Mouse (Mus musculus) CH12.LX (cell line): Measurements from ENCODE around the gene Tut7. TPM values are rescaled to one million over a fixed set of nuclear protein-coding genes. Genes with fewer than 3 reads are reported as not detected.

Experiments
- DNase-seq: peaks from one replicate; pipeline ENCODE4 v3.0.0-alpha.2; 2013; ENCODE audit errors: extremely low read depth
- H3K27ac ChIP-seq: 2 replicates; pipeline ENCODE4 v1.5.1; 2012; ENCODE audit warnings: low read depth, mild to moderate bottlenecking, control low read depth, moderate library complexity; ENCODE audit not compliant: insufficient read depth
- H3K27me3 ChIP-seq: replicated peaks from 2 replicates; pipeline ENCODE3; 2012; ENCODE audit warnings: inconsistent platforms
- H3K36me3 ChIP-seq, 2 experiments: replicated peaks in 1 of 2; 2 replicates each; pipeline versions ENCODE3 to v1.6.1; 2012; ENCODE audit warnings: inconsistent platforms in 1 of 2, low read length in 1 of 2, mild to moderate bottlenecking in 1 of 2, mixed read lengths in 1 of 2, moderate library complexity in 1 of 2; ENCODE audit not compliant: control insufficient read depth in 1 of 2, insufficient read depth in 1 of 2
- H3K4me1 ChIP-seq, 2 experiments: 2 replicates each; pipeline ENCODE4 v1.6.1; 2012; ENCODE audit warnings: inconsistent platforms in 1 of 2, moderate library complexity in 1 of 2; ENCODE audit not compliant: insufficient read depth in 2 of 2, control insufficient read depth in 1 of 2
- H3K4me2 ChIP-seq: 2 replicates; pipeline ENCODE4 v1.6.1; 2012; ENCODE audit warnings: low read depth, mild to moderate bottlenecking, control low read depth; ENCODE audit not compliant: poor library complexity, insufficient read depth, severe bottlenecking
- H3K4me3 ChIP-seq, 3 experiments: fragments of 150-350 bp in 1 of 3; sonication (generic) in 1 of 3; replicated peaks in 1 of 3; 2 replicates each; pipeline versions ENCODE3 to v1.5.1; 2011 to 2012; ENCODE audit warnings: low read depth in 2 of 3, low read length in 2 of 3, mild to moderate bottlenecking in 2 of 3, moderate library complexity in 2 of 3, control low read depth in 1 of 3, improper control_type of control experiment in 1 of 3, inconsistent platforms in 1 of 3, mixed read lengths in 1 of 3; ENCODE audit not compliant: poor library complexity in 1 of 3
- H3K79me2 ChIP-seq: replicated peaks from 2 replicates; pipeline ENCODE4 v1.6.1; 2012; ENCODE audit warnings: mild to moderate bottlenecking, moderate library complexity; ENCODE audit not compliant: control insufficient read depth, poor library complexity, insufficient read depth, severe bottlenecking; ENCODE audit errors: extremely low read depth
- H3K9ac ChIP-seq: 2 replicates; pipeline ENCODE4 v1.6.1; 2012; ENCODE audit warnings: low read depth, mild to moderate bottlenecking, control low read depth, moderate library complexity; ENCODE audit not compliant: insufficient read depth
- H3K9me3 ChIP-seq: replicated peaks from 2 replicates; pipeline ENCODE3; 2012; ENCODE audit warnings: low read length, inconsistent platforms, mixed read lengths
- BHLHE40 ChIP-seq: IDR thresholded peaks from 2 replicates; pipeline ENCODE4 v1.6.1; 2011; ENCODE audit warnings: mild to moderate bottlenecking, low read depth, low read length, improper control_type of control experiment
- CHD2 ChIP-seq: IDR thresholded peaks from 2 replicates; pipeline ENCODE4 v1.6.1; 2011; ENCODE audit warnings: low read length, improper control_type of control experiment
- CTCF ChIP-seq, 2 experiments: IDR thresholded peaks in 1 of 2; conservative IDR thresholded peaks in 1 of 2; 2 replicates each; pipeline ENCODE4 v1.5.1; 2011 to 2012; ENCODE audit warnings: low read depth in 2 of 2, low read length in 2 of 2, improper control_type of control experiment in 1 of 2, inconsistent platforms in 1 of 2, mild to moderate bottlenecking in 1 of 2, moderate library complexity in 1 of 2
- ELF1 ChIP-seq: IDR thresholded peaks from 2 replicates; pipeline ENCODE4 v1.6.1; 2014; ENCODE audit warnings: low read depth, mild to moderate bottlenecking, inconsistent platforms, low read length, improper control_type of control experiment
- ETS1 ChIP-seq: conservative IDR thresholded peaks from 2 replicates; pipeline ENCODE4 v1.6.1; 2012; ENCODE audit warnings: low read depth, mild to moderate bottlenecking, inconsistent platforms, low read length, improper control_type of control experiment, moderate library complexity
- GABPA ChIP-seq: IDR thresholded peaks from 2 replicates; pipeline ENCODE4 v1.6.1; 2012; ENCODE audit warnings: low read depth, low read length, improper control_type of control experiment, inconsistent platforms; ENCODE audit not compliant: insufficient replicate concordance
- HCFC1 ChIP-seq: IDR thresholded peaks from 2 replicates; pipeline ENCODE4 v1.6.1; 2012; ENCODE audit warnings: low read depth, mild to moderate bottlenecking, inconsistent platforms, low read length, improper control_type of control experiment
- JUN ChIP-seq: IDR thresholded peaks from 2 replicates; pipeline ENCODE4 v1.6.1; 2011; ENCODE audit warnings: low read depth, mild to moderate bottlenecking, low read length, improper control_type of control experiment, moderate library complexity; ENCODE audit not compliant: insufficient read depth
- JUND ChIP-seq: conservative IDR thresholded peaks from 2 replicates; pipeline ENCODE4 v1.6.1; 2011; ENCODE audit warnings: low read depth, low read length, improper control_type of control experiment
- KAT2A ChIP-seq: IDR thresholded peaks from 2 replicates; pipeline ENCODE4 v1.6.1; 2012; ENCODE audit warnings: low read length, improper control_type of control experiment, inconsistent platforms; ENCODE audit not compliant: insufficient replicate concordance
- MAX ChIP-seq: IDR thresholded peaks from 2 replicates; pipeline ENCODE4 v1.6.1; 2011; ENCODE audit warnings: low read length, improper control_type of control experiment
- MEF2A ChIP-seq: IDR thresholded peaks from 2 replicates; pipeline ENCODE4 v1.6.1; 2014; ENCODE audit warnings: low read depth, mild to moderate bottlenecking, inconsistent platforms, low read length, improper control_type of control experiment, borderline replicate concordance
- MYC ChIP-seq: IDR thresholded peaks from 2 replicates; pipeline ENCODE4 v1.6.1; 2011; ENCODE audit warnings: low read depth, mild to moderate bottlenecking, improper control_type of control experiment, low read length
- NELFE ChIP-seq: IDR thresholded peaks from 2 replicates; pipeline ENCODE4 v1.6.1; 2011; ENCODE audit warnings: low read depth, low read length, improper control_type of control experiment
- PAX5 ChIP-seq: IDR thresholded peaks from 2 replicates; pipeline ENCODE4 v1.6.1; 2012; ENCODE audit warnings: low read length, inconsistent platforms, mixed read lengths
- POLR2A ChIP-seq: IDR thresholded peaks from 2 replicates; pipeline ENCODE4 v1.6.1; 2011; ENCODE audit warnings: low read depth, mild to moderate bottlenecking, improper control_type of control experiment, low read length
- RCOR1 ChIP-seq: conservative IDR thresholded peaks from 2 replicates; pipeline ENCODE4 v1.6.1; 2012; ENCODE audit warnings: low read depth, mild to moderate bottlenecking, inconsistent platforms, low read length, improper control_type of control experiment
- SIN3A ChIP-seq: IDR thresholded peaks from 2 replicates; pipeline ENCODE4 v1.6.1; 2012; ENCODE audit warnings: low read length, improper control_type of control experiment, inconsistent platforms
- TCF12 ChIP-seq: IDR thresholded peaks from 2 replicates; pipeline ENCODE4 v1.6.1; 2014; ENCODE audit warnings: low read depth, mild to moderate bottlenecking, inconsistent platforms, low read length, improper control_type of control experiment
- UBTF ChIP-seq: IDR thresholded peaks from 2 replicates; pipeline ENCODE4 v1.6.1; 2012; ENCODE audit warnings: low read depth, mild to moderate bottlenecking, inconsistent platforms, low read length, improper control_type of control experiment, moderate library complexity
- USF1 ChIP-seq: IDR thresholded peaks from 2 replicates; pipeline ENCODE4 v1.6.1; 2014; ENCODE audit warnings: low read depth, mild to moderate bottlenecking, inconsistent platforms, low read length, improper control_type of control experiment
- USF2 ChIP-seq: conservative IDR thresholded peaks from 2 replicates; pipeline ENCODE4 v1.6.1; 2011; ENCODE audit warnings: low read depth, low read length, improper control_type of control experiment
- ZC3H11A ChIP-seq: IDR thresholded peaks from 2 replicates; pipeline ENCODE4 v1.6.1; 2012; ENCODE audit warnings: low read depth, mild to moderate bottlenecking, inconsistent platforms, low read length, improper control_type of control experiment
- ZMIZ1 ChIP-seq: IDR thresholded peaks from 2 replicates; pipeline ENCODE4 v1.6.1; 2012; ENCODE audit warnings: low read depth, mild to moderate bottlenecking, inconsistent platforms, low read length, improper control_type of control experiment
- ZNF384 ChIP-seq: IDR thresholded peaks from 2 replicates; pipeline ENCODE4 v1.6.1; 2012; ENCODE audit warnings: low read depth, low read length, improper control_type of control experiment, inconsistent platforms
- dilution Hi-C: fragments of 300-500 bp; cut with MboI; formaldehyde crosslinking; loops from 2 replicates; pipeline ENCODE4 v1.14.3; 2020; ENCODE audit warnings: low sequenced_read_pairs; ENCODE audit not compliant: extremely low pct_unique_long_range_greater_than_20kb, extremely low pct_ligation_motif_present
- in situ Hi-C: fragments of 300-500 bp; cut with MboI; formaldehyde crosslinking; loops from 3 replicates; pipeline ENCODE4 v1.14.3; 2019; ENCODE audit warnings: low sequenced_read_pairs, low pct_ligation_motif_present, low pct_unique_long_range_greater_than_20kb, mixed read lengths
- polyA plus RNA-seq: library from polyadenylated mRNA; unstranded; fragments of >175 nt; gene quantifications from 2 replicates; pipeline ENCODE4 v1.2.1, GENCODE M21; 2012; ENCODE audit warnings: low read depth; ENCODE audit not compliant: insufficient read length
- total RNA-seq, 2 experiments: library from RNA; depleted of rRNA; stranded (reverse); fragments of 300-350 nt in 1 of 2; fragments of >200 nt in 1 of 2; gene quantifications; 2 replicates each; pipeline ENCODE4 v1.2.3; 2012 to 2014

The Tut7 gene
- total and polyA plus RNA-seq, 3 experiments: 14.3 to 21.6 (median 17.9) TPM

GRCm38 (mm10) chr13:59801000-59801399 is 21.9 kb downstream of the Tut7 start:
- Histone ChIP-seq H3K4me1 (peaks cover 11 to 50% of the 10 kb centered on the region in 2 experiments), H3K36me3 (peaks cover 87 to 95% of the 10 kb centered on the region in 2 experiments)
- in situ Hi-C loops: no loop called here
- TF ChIP-seq MYC (no peak), TCF12 (no peak), ZMIZ1 (no peak), ETS1 (no peak), ZNF384 (no peak), MAX (no peak), ELF1 (no peak), PAX5 (no peak), SIN3A (no peak), RCOR1 (no peak), NELFE (no peak), HCFC1 (no peak), BHLHE40 (no peak), KAT2A (no peak), CTCF (conservative IDR thresholded peaks at IDR 0.05 in 1 of 2, IDR thresholded peaks at IDR 0.05 in 1 of 2; ENCODE audit: low read depth in 2 of 2, low read length in 2 of 2) (no peak), GABPA (no peak), POLR2A (no peak), USF1 (no peak), UBTF (no peak)
- TF ChIP-seq, all 38 proteins: peak for 0
- no peaks in the 10 kb centered on the region for H3K79me2 ChIP-seq
- H3K9ac ChIP-seq: no peak overlapping the region
- H3K9me3 ChIP-seq: no peaks in the 10 kb centered on the region
- no peak overlapping the region for H3K4me2 ChIP-seq
- no peak overlapping the region for H3K4me3 ChIP-seq
- no peaks in the 10 kb centered on the region for H3K27me3 ChIP-seq
- dilution Hi-C loops: no loop called here
- no peak overlapping the region for H3K27ac ChIP-seq
- no peak for DNase-seq

GRCm38 (mm10) chr13:59800077-59800476 is 22.9 kb downstream of the Tut7 start:
- TF ChIP-seq CHD2 (no peak), USF2 (no peak), CTCF (conservative IDR thresholded peaks at IDR 0.05 in 1 of 2, IDR thresholded peaks at IDR 0.05 in 1 of 2; ENCODE audit: low read depth in 2 of 2, low read length in 2 of 2) (no peak), JUND (no peak), KAT2A (no peak), ZC3H11A (no peak), MEF2A (no peak), MYC (no peak), ELF1 (no peak), UBTF (no peak), PAX5 (no peak), ZNF384 (no peak), JUN (no peak), SIN3A (no peak), ETS1 (no peak)
- Histone ChIP-seq H3K79me2 (no peaks in the 10 kb centered on the region), H3K4me2 (no peak overlapping the region), H3K4me3 (no peak overlapping the region), H3K4me1 (peaks cover 11 to 50% of the 10 kb centered on the region in 2 experiments), H3K9ac (no peak overlapping the region), H3K9me3 (no peaks in the 10 kb centered on the region), H3K27ac (no peak overlapping the region), H3K27me3 (no peaks in the 10 kb centered on the region), H3K36me3 (peaks cover 85 to 95% of the 10 kb centered on the region in 2 experiments)
- DNase-seq: no peak
- dilution Hi-C loops (no loop called here), in situ Hi-C loops (no loop called here)
